Mouse (Mus musculus) layer of hippocampus, adult 11-12 months (tissue): ENCODE measurements around the gene Fam92b.

Experiments
- DNase-seq: peaks from one replicate; pipeline ENCODE4 v3.0.0; 2022; ENCODE audit warnings: low spot score

Gene Fam92b

DNA sequence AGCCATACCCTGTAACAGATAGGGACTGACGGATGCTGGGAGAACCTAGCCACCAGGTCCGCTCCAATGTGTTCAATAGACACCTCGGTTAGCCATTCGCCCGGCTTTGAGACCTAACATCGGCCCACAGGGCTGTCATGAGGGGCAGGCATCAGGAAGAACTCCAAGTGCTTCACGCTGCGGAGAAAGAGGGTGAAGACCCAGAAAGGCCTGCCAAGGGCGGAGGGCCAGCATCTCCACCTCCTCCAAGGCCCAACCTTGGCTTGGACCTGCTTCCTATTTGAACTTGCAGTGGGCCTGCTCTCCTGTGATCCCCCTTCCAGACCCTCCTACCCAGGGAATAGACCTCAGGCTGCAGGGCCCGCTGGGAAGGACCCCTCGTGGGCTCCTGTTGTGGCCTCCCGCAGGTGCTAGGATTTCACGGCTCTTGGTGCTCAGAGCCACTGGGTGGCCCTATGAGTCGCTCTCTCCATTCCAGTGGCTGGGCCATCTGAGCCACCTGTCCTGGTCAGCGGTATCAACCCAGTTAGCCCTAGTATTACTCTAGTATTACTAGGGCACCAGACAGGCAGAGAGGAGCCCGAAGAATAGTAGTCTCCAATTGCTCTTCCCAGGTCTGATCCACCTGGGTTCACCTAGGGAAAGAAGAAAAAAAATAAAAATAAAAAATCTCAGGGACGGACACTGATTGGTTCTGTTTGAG is 13.0 kb upstream of the Fam92b start:
- no peak for DNase-seq

DNA sequence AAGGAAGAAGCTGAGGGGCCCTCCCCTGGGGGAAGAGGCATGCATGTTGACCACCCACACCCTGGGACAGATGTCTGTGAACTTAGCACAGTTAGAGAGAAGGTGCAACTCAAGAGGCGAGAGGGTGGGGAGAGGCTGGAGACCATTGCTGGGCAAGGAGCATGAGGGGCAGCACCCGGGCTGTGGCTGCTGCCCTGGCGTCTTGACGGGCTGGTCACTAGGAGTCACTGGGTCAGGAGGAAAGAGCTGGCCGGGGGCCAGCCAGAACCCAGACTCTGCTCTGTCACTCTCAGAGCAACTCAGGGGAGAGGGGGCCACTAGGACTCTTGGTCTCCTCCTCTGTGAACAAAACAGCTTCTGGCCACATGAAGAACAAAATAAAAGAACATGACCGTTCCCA is 12.2 kb upstream of the Fam92b start:
- DNase-seq = no peak

DNA sequence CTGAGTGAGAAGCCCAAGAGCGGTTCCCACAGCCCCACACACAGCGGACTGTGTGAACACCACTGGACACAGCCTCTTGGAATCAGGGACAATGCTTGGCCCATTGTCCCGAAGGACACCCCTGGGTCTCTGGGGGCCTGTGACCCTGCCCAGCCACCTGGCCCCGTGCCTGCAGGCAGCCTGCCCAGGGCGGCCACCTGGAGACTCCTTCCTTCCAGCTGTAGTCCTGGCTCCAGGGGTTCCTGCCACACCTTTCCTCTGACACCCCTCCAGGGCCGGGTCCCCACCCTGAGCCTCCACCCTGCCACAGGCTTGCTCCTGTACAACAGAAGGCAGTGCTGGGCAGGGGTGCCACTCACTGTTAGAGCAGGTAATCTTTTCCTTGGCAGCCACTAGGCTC is 11.2 kb upstream of the Fam92b start:
- DNase-seq = no peak

DNA sequence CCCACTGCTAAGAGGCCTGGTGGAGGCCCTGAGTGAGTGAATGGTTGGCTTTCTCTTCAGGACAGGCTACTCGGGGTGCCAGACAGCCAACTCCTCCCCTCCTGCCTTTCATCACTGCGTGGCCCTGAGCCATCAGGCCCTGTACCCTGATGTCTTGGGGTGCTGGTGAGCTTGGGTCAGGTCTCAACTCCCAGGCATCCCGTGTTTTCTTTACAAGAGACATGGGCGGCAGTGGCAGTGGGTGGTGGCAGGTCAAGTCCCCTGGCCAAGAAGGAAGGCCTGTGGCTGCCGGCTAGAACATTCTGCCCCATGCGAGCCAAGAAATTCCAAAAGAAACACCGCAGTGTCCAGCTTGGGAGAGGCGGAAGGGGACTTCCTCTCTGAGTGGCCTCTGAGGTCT is 9.2 kb upstream of the Fam92b start:
- no peak for DNase-seq

DNA sequence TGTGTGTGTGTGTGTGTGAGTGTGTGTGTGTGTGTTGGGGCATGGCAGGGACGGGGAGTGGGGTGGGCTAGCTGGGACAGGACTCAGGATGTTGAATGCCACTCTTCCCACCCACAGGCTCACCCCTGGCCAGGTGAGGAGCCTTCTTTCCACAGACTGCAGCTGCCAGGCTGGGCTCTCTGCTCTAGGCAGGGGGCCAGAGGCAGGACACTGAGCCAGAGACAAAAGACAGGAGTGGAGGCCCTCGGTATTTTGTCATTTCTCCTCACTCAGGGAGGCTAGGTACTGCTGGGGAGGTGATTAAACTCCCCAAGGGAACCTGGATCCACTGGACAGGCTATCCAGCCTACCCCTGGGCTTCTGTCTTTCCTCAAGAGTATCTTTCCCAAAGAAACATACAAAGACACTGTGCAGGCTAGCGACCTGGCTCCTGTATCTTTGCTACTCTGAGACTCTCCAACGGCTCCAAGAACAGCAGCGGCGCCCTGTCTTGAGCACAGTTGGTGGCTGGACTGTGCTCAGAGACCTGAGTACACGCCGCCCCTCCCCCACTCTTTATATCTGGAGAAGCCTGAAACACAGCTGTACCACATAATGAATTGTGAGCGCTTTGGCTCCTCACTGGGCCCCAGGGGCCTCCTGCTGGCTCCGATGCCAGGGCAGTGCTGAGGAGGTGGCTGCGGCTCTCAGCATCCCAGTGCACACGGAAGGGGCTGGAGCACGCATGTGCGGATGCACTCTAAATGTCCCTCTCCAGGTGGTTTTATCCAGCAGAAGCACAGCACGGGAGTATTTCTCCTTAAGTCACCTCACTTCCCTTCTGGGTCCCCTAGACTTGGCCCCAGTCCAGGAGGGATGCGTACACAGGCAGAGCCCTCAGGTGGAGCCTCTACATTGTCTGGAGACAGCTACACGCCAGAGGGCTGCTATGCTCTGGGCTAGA is 7.9 kb upstream of the Fam92b start:
- no peak for DNase-seq

DNA sequence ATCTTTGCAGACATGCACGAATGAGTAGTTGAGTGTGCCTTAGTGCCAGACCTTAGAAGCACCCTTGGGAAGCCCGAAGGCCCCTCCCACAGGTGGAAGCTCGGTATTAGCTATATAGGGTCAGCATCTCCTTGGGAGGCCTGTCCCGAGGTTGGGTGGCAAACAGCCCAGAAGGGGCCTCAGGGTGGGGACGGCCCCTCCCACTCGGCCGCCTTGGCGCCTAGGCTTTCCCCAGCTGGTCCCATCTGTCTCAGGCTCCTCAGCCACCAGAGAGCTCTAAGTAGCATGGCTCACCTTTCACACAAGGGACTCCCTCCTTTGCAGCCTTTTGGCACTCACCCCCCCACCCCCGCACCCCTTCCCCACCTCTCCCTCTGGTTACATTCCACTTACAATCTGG is 7.1 kb upstream of the Fam92b start:
- DNase-seq = no peak

DNA sequence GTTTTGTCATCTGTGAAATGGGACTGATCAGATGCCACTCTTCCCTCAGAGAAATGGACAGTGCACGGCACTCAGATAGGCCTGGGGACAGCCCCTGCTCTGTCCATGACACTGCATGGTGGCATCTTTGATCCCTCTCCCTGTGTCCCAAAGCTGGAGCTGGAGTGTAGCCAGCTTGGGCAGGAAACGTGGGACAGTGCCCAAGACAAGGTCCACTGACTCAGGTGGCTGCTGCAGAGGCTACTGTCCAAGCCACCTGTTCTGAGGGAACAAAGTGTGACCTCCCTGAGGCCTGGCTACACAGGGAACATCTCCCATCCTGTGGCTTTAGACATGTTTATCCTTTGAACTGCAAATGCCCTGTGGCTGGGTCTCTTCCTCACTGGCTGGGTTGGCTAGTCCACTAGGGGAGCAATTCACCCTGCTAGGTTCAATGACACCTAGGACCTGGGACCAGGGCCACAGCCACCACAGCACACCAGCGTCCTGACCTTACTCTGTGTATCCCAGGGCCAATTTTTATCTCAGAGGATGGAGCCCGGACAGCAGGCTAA is 4.7 kb upstream of the Fam92b start:
- DNase-seq = no peak

DNA sequence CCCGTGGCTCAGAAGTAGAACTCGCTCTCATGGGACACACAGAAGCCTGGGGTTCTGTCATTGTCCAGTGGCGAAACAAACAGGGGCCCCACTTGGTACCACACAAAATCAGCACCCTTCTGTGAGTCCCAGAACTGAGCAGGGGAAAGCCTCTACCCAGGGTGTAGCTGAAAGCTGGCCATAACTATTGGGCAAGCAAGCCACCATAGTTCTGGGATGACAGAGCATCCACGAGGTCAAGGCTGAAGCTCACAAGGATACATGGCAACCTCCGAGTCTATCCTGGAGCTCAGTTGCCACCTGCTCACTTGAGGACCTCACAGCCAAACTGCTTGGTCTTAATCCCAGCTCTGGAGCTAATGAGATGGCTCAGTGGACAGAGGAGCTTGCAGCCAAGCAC is 4.0 kb upstream of the Fam92b start:
- no peak for DNase-seq

DNA sequence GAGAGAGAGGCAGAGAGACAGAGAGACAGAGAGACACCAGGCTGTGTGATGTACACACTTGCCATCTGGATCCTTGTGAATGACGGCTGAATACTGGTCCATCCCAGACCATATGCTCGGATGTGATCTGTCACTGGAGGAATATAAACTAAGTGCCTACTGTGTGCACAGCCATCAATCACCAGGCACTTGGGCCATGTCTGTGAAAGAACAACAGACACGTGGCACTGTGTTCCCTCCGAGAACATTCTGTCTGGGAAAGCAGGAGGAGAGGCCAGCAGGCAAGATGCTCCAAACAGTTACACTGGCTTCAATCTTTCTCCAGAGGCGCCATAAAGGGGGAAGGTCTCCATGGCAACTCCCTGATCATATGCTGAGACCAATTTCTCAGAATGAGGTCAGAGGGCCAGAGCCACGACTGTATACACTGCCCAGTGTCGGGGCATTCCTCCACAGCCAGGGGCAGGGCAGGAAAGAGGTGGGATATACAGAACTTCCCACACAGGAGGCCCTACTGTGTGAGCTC is 3.2 kb upstream of the Fam92b start:
- no peak for DNase-seq

DNA sequence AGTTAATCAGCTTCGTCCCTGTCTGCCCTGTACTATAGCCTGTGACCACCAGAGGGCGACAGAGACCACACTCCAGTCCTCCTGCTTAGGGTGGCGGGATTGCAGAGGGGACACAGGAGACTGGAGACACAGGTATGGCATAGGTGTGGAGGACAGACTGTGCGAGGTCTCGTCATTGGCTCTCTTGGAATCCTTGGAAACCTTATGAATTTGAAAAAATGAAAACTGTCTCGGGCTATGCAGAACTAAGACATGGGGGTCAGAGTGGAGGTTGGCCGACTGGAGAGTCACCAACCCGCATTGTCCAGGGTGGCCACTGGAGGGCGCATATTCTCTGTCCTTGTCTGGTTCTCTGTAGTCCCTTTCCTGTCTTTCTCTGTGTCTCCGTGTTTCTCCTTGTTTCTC is 1.8 kb upstream of the Fam92b start:
- peak; percentile 90 for DNase-seq

DNA sequence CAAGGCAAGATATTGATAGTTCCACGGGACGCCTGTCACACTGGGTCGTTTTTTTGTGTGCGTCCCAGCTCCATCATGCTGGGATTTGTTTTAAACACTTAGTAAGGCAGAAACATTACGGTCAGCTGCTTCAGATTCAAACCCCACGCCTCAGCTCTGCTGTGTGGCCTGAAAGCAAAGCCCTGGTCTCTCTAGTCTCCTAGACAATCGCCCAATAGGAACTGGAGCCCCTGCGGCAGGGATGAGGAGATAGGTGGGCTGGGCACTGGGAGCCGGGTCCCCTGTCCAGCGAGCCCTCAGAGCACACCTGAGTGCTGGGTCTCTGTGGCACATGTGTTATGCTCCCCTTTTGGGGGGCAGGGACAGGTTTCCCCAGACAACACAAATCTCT is 853 bp upstream of the Fam92b start:
- no peak for DNase-seq

DNA sequence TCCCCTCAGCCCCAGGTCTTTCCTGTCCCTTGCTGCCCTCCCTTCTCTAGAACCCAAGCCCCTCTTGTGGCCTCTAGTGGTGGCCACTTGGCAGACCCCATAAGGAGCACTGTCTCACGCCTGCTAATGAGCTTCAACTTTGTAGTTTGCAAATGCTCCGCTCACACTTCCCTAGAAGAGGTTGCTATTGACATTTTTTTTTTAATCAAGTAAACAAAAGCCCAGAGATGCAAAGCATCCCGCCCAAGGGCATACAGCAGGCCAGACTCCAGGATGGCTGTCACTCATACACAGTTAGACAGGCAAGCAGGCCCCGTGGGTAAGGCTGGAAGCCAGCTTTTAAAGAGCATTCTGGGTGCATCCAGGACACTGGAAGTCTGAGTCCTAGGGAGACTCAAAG is 661 bp downstream of the Fam92b start:
- no peak for DNase-seq

DNA sequence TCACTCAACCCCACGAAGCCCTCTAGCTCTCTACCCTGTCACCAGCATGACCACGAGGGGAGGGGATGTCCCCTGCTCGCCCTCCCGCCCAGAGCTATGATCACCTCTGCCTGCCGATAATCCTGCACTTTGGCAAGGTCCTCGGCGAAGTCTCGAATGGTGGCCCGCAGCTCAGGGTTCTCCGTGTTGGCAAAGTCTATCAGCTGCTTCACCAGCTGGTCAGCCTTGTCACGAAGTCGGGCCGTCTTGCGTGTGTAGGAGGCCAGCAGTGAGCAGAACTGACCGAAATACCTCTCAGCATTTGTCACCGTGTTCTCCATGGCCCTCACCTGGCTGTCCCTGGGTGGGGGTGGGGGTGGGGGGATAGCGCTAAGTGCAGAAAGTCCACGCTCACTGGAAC is 2.7 kb downstream of the Fam92b start:
- no peak for DNase-seq

DNA sequence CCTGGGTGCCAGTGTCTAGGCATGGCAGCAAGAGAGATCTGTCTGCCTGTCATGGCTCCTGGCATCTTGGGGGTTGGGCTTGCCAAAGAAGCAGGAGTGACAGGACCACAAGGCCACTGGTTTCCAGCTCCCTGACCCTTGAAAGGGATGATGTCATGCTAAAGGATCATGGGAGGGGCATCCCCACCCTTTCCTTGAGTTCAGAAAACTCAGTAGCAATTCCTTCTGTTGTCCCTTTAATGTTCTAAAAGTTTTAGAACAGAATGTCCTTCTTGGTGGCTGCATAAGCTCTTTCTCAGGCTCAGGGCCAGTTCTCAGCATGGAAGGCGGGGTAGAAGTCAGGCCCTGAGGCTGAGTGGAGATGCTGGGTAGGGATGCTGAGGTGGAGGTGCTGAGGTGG is 4.1 kb downstream of the Fam92b start:
- no peak for DNase-seq

DNA sequence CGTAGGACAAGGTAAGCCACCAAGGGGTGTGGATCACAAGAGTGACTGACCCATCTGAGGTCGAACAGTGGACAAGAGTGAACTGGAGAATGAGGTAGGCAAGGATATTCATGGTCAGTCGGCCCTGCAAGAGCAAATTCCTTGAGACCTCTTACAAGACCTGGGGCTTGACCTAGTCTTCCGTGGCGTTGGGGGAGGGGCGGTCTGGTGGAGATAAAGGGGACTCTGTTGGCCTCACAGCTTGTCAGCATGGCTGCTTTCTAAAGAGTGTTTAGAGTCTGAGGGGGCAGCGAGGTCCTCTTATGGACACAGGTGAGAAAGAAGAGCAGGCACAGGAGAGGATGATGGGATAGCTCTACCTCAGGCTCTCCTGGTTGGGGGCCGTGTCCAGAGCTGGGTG is 8.1 kb downstream of the Fam92b start:
- DNase-seq = no peak

DNA sequence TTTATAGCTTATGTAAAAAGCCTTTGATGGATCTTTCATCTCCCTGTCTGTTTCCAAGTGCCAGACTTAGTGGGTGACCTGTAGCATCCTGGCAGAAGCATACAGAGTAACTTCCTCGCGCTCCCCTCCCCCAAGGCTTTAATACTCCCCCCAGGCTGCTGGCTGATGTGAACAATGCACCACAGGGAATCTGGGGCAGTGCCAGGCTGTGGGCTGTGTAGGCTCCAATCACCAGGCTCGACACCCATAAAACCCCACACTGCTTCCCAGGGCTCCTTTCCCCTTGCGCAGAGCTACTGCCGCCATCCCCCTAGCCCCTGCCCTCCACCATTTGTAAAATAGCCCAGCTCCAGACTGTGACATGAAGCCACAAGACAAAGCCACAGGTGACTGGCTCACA is 9.4 kb downstream of the Fam92b start:
- DNase-seq = peak; percentile 75

DNA sequence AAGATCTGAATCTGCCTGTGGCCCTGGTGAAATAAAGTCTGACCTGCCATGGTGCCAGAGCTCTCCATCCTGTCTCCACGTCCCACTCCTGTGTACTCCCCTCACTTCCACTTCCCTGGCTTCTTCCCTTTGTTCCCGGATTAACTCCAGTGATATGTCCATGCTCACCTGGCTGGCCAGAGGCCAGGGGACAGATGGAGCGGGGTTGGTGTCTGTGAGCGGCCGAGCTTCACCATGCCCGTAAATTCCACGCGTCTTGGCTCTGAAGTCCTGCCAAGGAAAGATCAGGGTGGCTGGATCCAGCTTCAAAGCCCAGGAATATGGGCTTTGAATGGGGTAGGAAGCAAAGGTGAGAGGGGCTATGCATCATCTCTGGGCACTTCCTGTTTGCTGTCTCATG is 10.1 kb downstream of the Fam92b start:
- DNase-seq = no peak

DNA sequence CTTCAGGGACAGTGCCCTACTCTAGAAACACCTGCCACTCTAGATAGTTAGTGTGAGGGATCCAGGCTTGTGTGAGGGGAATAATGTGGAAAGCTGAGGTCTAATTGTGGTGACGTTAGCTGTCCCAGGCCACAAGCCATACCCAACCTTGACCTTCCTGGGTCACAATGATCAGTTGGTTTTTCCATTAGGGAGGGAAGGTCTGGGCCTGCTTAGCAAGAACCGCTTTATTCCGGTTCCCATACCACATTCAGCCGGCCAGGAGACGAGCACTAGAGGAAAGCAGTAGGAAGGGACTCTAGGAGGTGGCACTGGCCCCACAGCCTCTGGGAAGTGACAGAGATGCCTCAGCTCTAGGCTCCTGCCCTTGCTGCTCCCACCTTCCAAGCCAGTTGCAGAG is 13.2 kb downstream of the Fam92b start:
- no peak for DNase-seq

DNA sequence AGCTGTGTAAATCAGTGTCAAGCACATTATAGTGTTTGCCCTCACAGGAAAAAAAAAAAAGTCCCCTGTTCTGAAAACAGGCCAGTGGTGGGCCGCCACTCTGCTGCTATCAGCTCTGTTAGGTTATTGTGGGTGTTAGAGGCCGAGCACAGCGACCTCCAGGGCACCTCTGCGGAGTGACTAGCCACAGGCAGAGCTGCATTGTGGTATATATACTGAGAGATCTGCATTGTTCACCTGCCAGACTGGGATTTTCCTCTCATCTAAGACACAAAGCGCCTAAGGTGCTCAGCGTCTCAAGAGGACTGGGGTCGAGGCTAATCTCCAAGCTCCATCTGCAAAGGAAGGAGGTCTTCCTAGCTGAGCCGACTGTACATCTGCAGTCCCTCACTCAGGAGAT is 13.9 kb downstream of the Fam92b start:
- DNase-seq = no peak

DNA sequence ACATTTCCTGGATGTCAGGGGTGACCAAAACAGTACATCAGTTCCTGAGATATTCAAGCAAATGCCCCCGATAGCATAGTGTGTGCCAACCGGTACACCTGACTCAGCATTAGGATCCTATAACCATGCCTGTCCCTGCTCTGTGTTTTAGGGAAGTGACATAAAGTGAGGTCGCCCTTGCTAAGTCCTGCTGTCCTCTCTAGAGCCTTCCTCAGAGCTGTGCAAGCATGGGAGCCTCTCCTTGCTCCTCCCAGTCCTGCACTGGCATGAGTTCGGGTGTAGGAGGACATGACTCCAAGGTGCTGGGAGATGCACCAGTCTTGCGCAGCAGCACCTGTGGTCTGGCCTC is 14.9 kb downstream of the Fam92b start:
- no peak for DNase-seq

DNA sequence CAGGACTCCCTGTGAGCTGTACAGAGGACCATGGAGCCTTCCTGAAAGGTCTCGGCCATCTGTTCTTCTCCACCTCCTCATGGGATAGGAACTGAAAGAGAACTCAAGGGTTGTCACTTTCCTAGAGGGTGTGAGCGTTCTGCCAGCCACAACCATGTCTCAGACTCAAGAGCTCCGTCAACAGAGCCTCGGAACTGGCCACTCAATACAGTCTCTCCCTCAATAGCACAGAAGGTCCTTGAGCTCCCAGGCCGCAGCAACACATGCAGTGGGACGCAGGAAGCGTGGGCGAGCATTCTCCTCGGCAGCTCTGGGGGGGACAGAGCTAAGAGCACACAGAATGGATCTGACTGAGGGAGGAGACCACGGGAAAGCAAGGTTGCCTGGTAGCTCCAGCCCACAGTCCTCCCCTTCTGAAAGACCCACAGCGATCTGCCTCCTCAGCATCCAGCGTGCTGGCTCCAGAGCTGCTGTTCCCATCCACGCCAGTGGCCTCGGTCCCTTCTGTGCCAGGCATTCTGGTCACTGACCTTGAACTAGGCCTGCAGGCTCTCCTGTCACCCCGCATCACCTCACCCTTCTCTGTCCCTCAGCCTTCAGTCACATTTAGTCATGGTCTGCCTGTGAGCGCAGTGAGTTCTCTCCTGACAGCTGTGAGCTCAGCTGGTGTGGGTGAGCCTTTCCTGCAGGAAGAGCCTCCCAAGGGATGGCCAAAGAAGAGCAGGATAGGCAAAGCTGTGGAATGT is 15.4 kb downstream of the Fam92b start:
- no peak for DNase-seq

DNA sequence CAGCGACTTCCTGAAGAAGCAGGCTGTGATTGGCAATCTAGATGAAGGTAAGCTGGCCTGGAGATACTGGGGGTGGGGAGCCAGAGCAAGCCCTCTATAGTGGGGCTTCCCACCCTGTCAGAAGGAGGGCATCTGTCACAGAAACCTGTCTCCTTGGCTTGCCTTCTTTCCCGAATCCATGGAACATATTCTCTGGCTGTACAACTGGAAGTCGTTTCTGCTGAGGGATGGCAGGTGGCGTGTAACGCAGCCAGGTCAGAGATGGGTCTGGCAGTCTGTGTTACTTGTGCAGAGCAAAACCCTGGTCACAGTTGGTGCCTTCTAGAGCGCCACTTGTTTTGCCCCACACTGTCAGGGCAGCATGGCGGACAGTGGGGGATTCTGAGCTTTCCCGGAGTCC is 16.9 kb downstream of the Fam92b start:
- DNase-seq = no peak
